Mouse (Mus musculus) embryo, embryonic 10 days (tissue): ENCODE measurements around the gene Srxn1.

Source experiments
- DNase-seq: peaks from one replicate; pipeline ENCODE4 v3.0.0-alpha.2; 2015; ENCODE audit warnings: low spot score

Srxn1 gene

GRCm38 (mm10) chr2:152159487-152159886 lies 54.2 kb downstream of the Srxn1 start:
- DNase-seq, result no peak
